Mouse (Mus musculus) CH12.LX (cell line): ENCODE measurements around the gene Ccdc47. TPM values are rescaled to one million over a fixed set of nuclear protein-coding genes. Genes with fewer than 3 reads are reported as not detected.

ENCODE experiments used
- DNase-seq: peaks from one replicate; pipeline ENCODE4 v3.0.0-alpha.2; 2013; ENCODE audit errors: extremely low read depth
- H3K27ac ChIP-seq: 2 replicates; pipeline ENCODE4 v1.5.1; 2012; ENCODE audit warnings: low read depth, mild to moderate bottlenecking, control low read depth, moderate library complexity; ENCODE audit not compliant: insufficient read depth
- H3K27me3 ChIP-seq: replicated peaks from 2 replicates; pipeline ENCODE3; 2012; ENCODE audit warnings: inconsistent platforms
- H3K36me3 ChIP-seq, 2 experiments: replicated peaks in 1 of 2; 2 replicates each; pipeline versions ENCODE3 to v1.6.1; 2012; ENCODE audit warnings: inconsistent platforms in 1 of 2, low read length in 1 of 2, mild to moderate bottlenecking in 1 of 2, mixed read lengths in 1 of 2, moderate library complexity in 1 of 2; ENCODE audit not compliant: control insufficient read depth in 1 of 2, insufficient read depth in 1 of 2
- H3K4me1 ChIP-seq, 2 experiments: 2 replicates each; pipeline ENCODE4 v1.6.1; 2012; ENCODE audit warnings: inconsistent platforms in 1 of 2, moderate library complexity in 1 of 2; ENCODE audit not compliant: insufficient read depth in 2 of 2, control insufficient read depth in 1 of 2
- H3K4me2 ChIP-seq: 2 replicates; pipeline ENCODE4 v1.6.1; 2012; ENCODE audit warnings: low read depth, mild to moderate bottlenecking, control low read depth; ENCODE audit not compliant: poor library complexity, insufficient read depth, severe bottlenecking
- H3K4me3 ChIP-seq, 3 experiments: fragments of 150-350 bp in 1 of 3; sonication (generic) in 1 of 3; replicated peaks in 1 of 3; 2 replicates each; pipeline versions ENCODE3 to v1.5.1; 2011 to 2012; ENCODE audit warnings: low read depth in 2 of 3, low read length in 2 of 3, mild to moderate bottlenecking in 2 of 3, moderate library complexity in 2 of 3, control low read depth in 1 of 3, improper control_type of control experiment in 1 of 3, inconsistent platforms in 1 of 3, mixed read lengths in 1 of 3; ENCODE audit not compliant: poor library complexity in 1 of 3
- H3K79me2 ChIP-seq: replicated peaks from 2 replicates; pipeline ENCODE4 v1.6.1; 2012; ENCODE audit warnings: mild to moderate bottlenecking, moderate library complexity; ENCODE audit not compliant: control insufficient read depth, poor library complexity, insufficient read depth, severe bottlenecking; ENCODE audit errors: extremely low read depth
- H3K9ac ChIP-seq: 2 replicates; pipeline ENCODE4 v1.6.1; 2012; ENCODE audit warnings: low read depth, mild to moderate bottlenecking, control low read depth, moderate library complexity; ENCODE audit not compliant: insufficient read depth
- H3K9me3 ChIP-seq: replicated peaks from 2 replicates; pipeline ENCODE3; 2012; ENCODE audit warnings: low read length, inconsistent platforms, mixed read lengths
- CHD2 ChIP-seq: IDR thresholded peaks from 2 replicates; pipeline ENCODE4 v1.6.1; 2011; ENCODE audit warnings: low read length, improper control_type of control experiment
- E2F4 ChIP-seq: IDR thresholded peaks from 2 replicates; pipeline ENCODE4 v1.6.1; 2011; ENCODE audit warnings: low read depth, low read length, improper control_type of control experiment; ENCODE audit not compliant: insufficient replicate concordance
- ELF1 ChIP-seq: IDR thresholded peaks from 2 replicates; pipeline ENCODE4 v1.6.1; 2014; ENCODE audit warnings: low read depth, mild to moderate bottlenecking, inconsistent platforms, low read length, improper control_type of control experiment
- EP300 ChIP-seq: IDR thresholded peaks from 2 replicates; pipeline ENCODE4 v1.6.1; 2011; ENCODE audit warnings: low read length, improper control_type of control experiment
- ETS1 ChIP-seq: conservative IDR thresholded peaks from 2 replicates; pipeline ENCODE4 v1.6.1; 2012; ENCODE audit warnings: low read depth, mild to moderate bottlenecking, inconsistent platforms, low read length, improper control_type of control experiment, moderate library complexity
- JUND ChIP-seq: conservative IDR thresholded peaks from 2 replicates; pipeline ENCODE4 v1.6.1; 2011; ENCODE audit warnings: low read depth, low read length, improper control_type of control experiment
- KAT2A ChIP-seq: IDR thresholded peaks from 2 replicates; pipeline ENCODE4 v1.6.1; 2012; ENCODE audit warnings: low read length, improper control_type of control experiment, inconsistent platforms; ENCODE audit not compliant: insufficient replicate concordance
- MAFK ChIP-seq: IDR thresholded peaks from 2 replicates; pipeline ENCODE4 v1.6.1; 2011; ENCODE audit warnings: low read length, improper control_type of control experiment; ENCODE audit not compliant: insufficient replicate concordance
- MAX ChIP-seq: IDR thresholded peaks from 2 replicates; pipeline ENCODE4 v1.6.1; 2011; ENCODE audit warnings: low read length, improper control_type of control experiment
- MAZ ChIP-seq: IDR thresholded peaks from 2 replicates; pipeline ENCODE4 v1.6.1; 2012; ENCODE audit warnings: low read depth, mild to moderate bottlenecking, inconsistent platforms, low read length, improper control_type of control experiment, moderate library complexity
- MEF2A ChIP-seq: IDR thresholded peaks from 2 replicates; pipeline ENCODE4 v1.6.1; 2014; ENCODE audit warnings: low read depth, mild to moderate bottlenecking, inconsistent platforms, low read length, improper control_type of control experiment, borderline replicate concordance
- MYC ChIP-seq: IDR thresholded peaks from 2 replicates; pipeline ENCODE4 v1.6.1; 2011; ENCODE audit warnings: low read depth, mild to moderate bottlenecking, improper control_type of control experiment, low read length
- NELFE ChIP-seq: IDR thresholded peaks from 2 replicates; pipeline ENCODE4 v1.6.1; 2011; ENCODE audit warnings: low read depth, low read length, improper control_type of control experiment
- POLR2A ChIP-seq: IDR thresholded peaks from 2 replicates; pipeline ENCODE4 v1.6.1; 2011; ENCODE audit warnings: low read depth, mild to moderate bottlenecking, improper control_type of control experiment, low read length
- POLR2AphosphoS2 ChIP-seq: IDR thresholded peaks from 2 replicates; pipeline ENCODE4 v1.6.1; 2011; ENCODE audit warnings: low read depth, low read length, improper control_type of control experiment
- SMC3 ChIP-seq: IDR thresholded peaks from 2 replicates; pipeline ENCODE4 v1.6.1; 2011; ENCODE audit warnings: low read depth, low read length, improper control_type of control experiment
- TBP ChIP-seq: conservative IDR thresholded peaks from 2 replicates; pipeline ENCODE4 v1.6.1; 2011; ENCODE audit warnings: low read depth, low read length, improper control_type of control experiment
- TCF12 ChIP-seq: IDR thresholded peaks from 2 replicates; pipeline ENCODE4 v1.6.1; 2014; ENCODE audit warnings: low read depth, mild to moderate bottlenecking, inconsistent platforms, low read length, improper control_type of control experiment
- UBTF ChIP-seq: IDR thresholded peaks from 2 replicates; pipeline ENCODE4 v1.6.1; 2012; ENCODE audit warnings: low read depth, mild to moderate bottlenecking, inconsistent platforms, low read length, improper control_type of control experiment, moderate library complexity
- USF1 ChIP-seq: IDR thresholded peaks from 2 replicates; pipeline ENCODE4 v1.6.1; 2014; ENCODE audit warnings: low read depth, mild to moderate bottlenecking, inconsistent platforms, low read length, improper control_type of control experiment
- ZC3H11A ChIP-seq: IDR thresholded peaks from 2 replicates; pipeline ENCODE4 v1.6.1; 2012; ENCODE audit warnings: low read depth, mild to moderate bottlenecking, inconsistent platforms, low read length, improper control_type of control experiment
- ZKSCAN1 ChIP-seq: IDR thresholded peaks from 2 replicates; pipeline ENCODE4 v1.6.1; 2012; ENCODE audit warnings: low read depth, inconsistent platforms, low read length, improper control_type of control experiment, borderline replicate concordance
- ZNF384 ChIP-seq: IDR thresholded peaks from 2 replicates; pipeline ENCODE4 v1.6.1; 2012; ENCODE audit warnings: low read depth, low read length, improper control_type of control experiment, inconsistent platforms
- dilution Hi-C: fragments of 300-500 bp; cut with MboI; formaldehyde crosslinking; loops from 2 replicates; pipeline ENCODE4 v1.14.3; 2020; ENCODE audit warnings: low sequenced_read_pairs; ENCODE audit not compliant: extremely low pct_unique_long_range_greater_than_20kb, extremely low pct_ligation_motif_present
- in situ Hi-C: fragments of 300-500 bp; cut with MboI; formaldehyde crosslinking; loops from 3 replicates; pipeline ENCODE4 v1.14.3; 2019; ENCODE audit warnings: low sequenced_read_pairs, low pct_ligation_motif_present, low pct_unique_long_range_greater_than_20kb, mixed read lengths
- polyA plus RNA-seq: library from polyadenylated mRNA; unstranded; fragments of >175 nt; gene quantifications from 2 replicates; pipeline ENCODE4 v1.2.1, GENCODE M21; 2012; ENCODE audit warnings: low read depth; ENCODE audit not compliant: insufficient read length
- total RNA-seq, 2 experiments: library from RNA; depleted of rRNA; stranded (reverse); fragments of 300-350 nt in 1 of 2; fragments of >200 nt in 1 of 2; gene quantifications; 2 replicates each; pipeline ENCODE4 v1.2.3; 2012 to 2014

Ccdc47 gene
- total and polyA plus RNA-seq, 3 experiments = 46.1 to 80.8 (median 53.2) TPM

DNA sequence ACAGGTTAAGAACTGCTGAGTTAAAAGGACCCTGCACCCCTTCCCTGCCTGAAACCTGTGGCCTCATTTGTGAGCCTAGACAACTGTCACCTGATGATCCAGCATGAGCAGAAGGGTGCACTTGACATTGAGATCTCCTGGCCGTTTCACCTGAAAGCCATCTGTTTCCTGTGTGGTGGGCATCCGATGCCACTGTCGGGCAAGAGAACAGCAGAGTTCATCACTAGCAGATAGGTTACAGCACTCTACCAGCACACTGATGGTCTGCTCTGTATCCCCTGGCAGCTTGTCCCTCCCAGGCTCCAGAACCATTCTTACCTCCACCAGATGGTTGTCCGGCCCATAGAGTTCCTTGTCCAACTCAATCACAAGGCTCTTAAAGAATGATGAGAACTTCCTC, 49.4 kb upstream of the Ccdc47 start:
- Histone ChIP-seq H3K9ac (no peak overlapping the region), H3K4me2 (no peak overlapping the region), H3K79me2 (peaks cover 27% of the 10 kb centered on the region)
- dilution Hi-C loops = no loop called here
- no peak for DNase-seq
- TF ChIP-seq UBTF (no peak), MYC (no peak), POLR2AphosphoS2 (no peak), ZNF384 (no peak), ETS1 (no peak), SMC3 (no peak), JUND (no peak), ZC3H11A (no peak), MAZ (no peak)
- TF ChIP-seq, all 38 proteins: peak for 0
- Histone ChIP-seq H3K27ac (no peak overlapping the region), H3K27me3 (no peaks in the 10 kb centered on the region), H3K36me3 (peaks cover 73 to 86% of the 10 kb centered on the region in 2 experiments), H3K9me3 (no peaks in the 10 kb centered on the region), H3K4me3 (no peak overlapping the region), H3K4me1 (peaks cover 10 to 47% of the 10 kb centered on the region in 2 experiments)
- in situ Hi-C loops = no loop called here

DNA sequence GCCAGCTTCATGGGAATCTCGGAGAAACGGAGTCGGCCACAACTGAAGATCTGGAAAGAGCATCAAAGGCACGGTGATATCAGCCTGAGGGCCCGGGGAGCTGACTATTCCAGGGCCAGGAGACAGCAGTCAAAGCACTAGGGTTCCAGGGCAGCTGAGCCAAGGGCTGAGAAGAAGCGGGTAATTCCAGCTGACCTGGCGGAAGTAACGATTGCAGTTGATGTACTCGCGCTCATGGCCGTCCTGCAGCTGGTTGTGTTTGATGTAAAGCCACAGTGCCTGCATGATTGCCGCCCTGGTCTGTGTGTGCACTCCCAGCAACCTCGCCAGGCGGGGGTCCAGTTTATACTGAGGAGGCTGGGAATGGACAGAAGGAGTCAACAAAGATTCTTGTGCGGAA, 48.8 kb upstream of the Ccdc47 start:
- in situ Hi-C loops (no loop called here), dilution Hi-C loops (no loop called here)
- H3K4me1 ChIP-seq = peaks cover 10 to 41% of the 10 kb centered on the region in 2 experiments
- H3K27me3 ChIP-seq = no peaks in the 10 kb centered on the region
- H3K79me2 ChIP-seq = peaks cover 24% of the 10 kb centered on the region
- H3K27ac ChIP-seq = no peak overlapping the region
- H3K9me3 ChIP-seq = no peaks in the 10 kb centered on the region
- H3K4me3 ChIP-seq = no peak overlapping the region
- no peak for DNase-seq
- TF ChIP-seq UBTF (no peak), MAFK (no peak), TBP (no peak), ZNF384 (no peak), NELFE (no peak), KAT2A (no peak), TCF12 (no peak), E2F4 (no peak), MAX (no peak), ZKSCAN1 (no peak), POLR2A (no peak), POLR2AphosphoS2 (no peak), ELF1 (no peak), MEF2A (no peak), JUND (no peak), CHD2 (no peak), MAZ (no peak), USF1 (no peak), EP300 (no peak)
- no peak overlapping the region for H3K9ac ChIP-seq
- H3K36me3 ChIP-seq = peaks cover 74 to 82% of the 10 kb centered on the region in 2 experiments
- no peak overlapping the region for H3K4me2 ChIP-seq
